Mouse (Mus musculus): Measurements from ENCODE around the gene Gstt2. TPM values are rescaled to one million over a fixed set of nuclear protein-coding genes. Genes with fewer than 3 reads are reported as not detected.

The Gstt2 gene
- 32.8 and 33.9 TPM in 2 replicates for polyA plus RNA-seq (2016; fragmentation: Nextera tagmentation; extraction: Ambion mirVana)

- Histone ChIP-seq H3K4me3 (peak within 1 kb of the TSS; percentile 65), H3K4me2 (peak within 1 kb of the TSS; percentile 86), H3K9ac (peak within 1 kb of the TSS; percentile 78), H3K9me3 (replicated peaks) (no peaks in the 10 kb centered on the region), H3K36me3 (no peaks in the 10 kb centered on the region), H3K4me1 (peaks cover 60% of the 10 kb centered on the region), H3K27me3 (replicated peaks) (peaks cover 24% of the 10 kb centered on the region), H3K27ac (peak within 1 kb of the TSS; percentile 81)
- under 1% methylated on average over 21 of the region's 21 CpGs for WGBS (ENCODE audit: insufficient replicate concordance)
- peak; percentile 85 for ATAC-seq
Measured at GRCm38 (mm10) chr10:75837248-75837759, at the start of gene Gstt2. TSS of gene Gstt2 (minus strand) at chr10:75837424.

GRCm38 (mm10) chr10:75884742-75885141 is 47.5 kb upstream of the Gstt2 start:
- no peak overlapping the region for H3K4me3 ChIP-seq
- H3K27ac ChIP-seq = no peak overlapping the region
- no peak overlapping the region for H3K4me2 ChIP-seq
- no peak overlapping the region for H3K9ac ChIP-seq
- no peaks in the 10 kb centered on the region for H3K9me3 ChIP-seq (replicated peaks)
- no peaks in the 10 kb centered on the region for H3K36me3 ChIP-seq
- H3K4me1 ChIP-seq = peaks cover 10% of the 10 kb centered on the region; the same call in 1 of the 2 replicates
- WGBS (ENCODE audit: insufficient replicate concordance) = 68% methylated on average over 8 of the region's 8 CpGs
- peaks cover 29% of the 10 kb centered on the region for H3K27me3 ChIP-seq (replicated peaks)
- ATAC-seq = no peak

- ATAC-seq = peak; percentile 52; the same call in 1 of the 2 replicates
- Histone ChIP-seq H3K27ac (no peak overlapping the region), H3K27me3 (replicated peaks) (peaks cover 29% of the 10 kb centered on the region), H3K4me3 (no peak overlapping the region), H3K4me2 (peak overlapping the region; percentile 2; the same call in 1 of the 2 replicates), H3K4me1 (peaks cover 6% of the 10 kb centered on the region; the same call in 1 of the 2 replicates), H3K9me3 (replicated peaks) (no peaks in the 10 kb centered on the region), H3K9ac (no peak overlapping the region), H3K36me3 (no peaks in the 10 kb centered on the region)
- 2% methylated on average over 10 of the region's 10 CpGs for WGBS (ENCODE audit: insufficient replicate concordance)
Measured at GRCm38 (mm10) chr10:75883232-75883552, 46.0 kb upstream of the Gstt2 start.

- no peak overlapping the region for H3K9ac ChIP-seq
- no peaks in the 10 kb centered on the region for H3K9me3 ChIP-seq (replicated peaks)
- no peaks in the 10 kb centered on the region for H3K36me3 ChIP-seq
- WGBS (ENCODE audit: insufficient replicate concordance) = 13% methylated on average over 15 of the region's 15 CpGs
- H3K27me3 ChIP-seq (replicated peaks) = peaks cover 29% of the 10 kb centered on the region
- peak overlapping the region; percentile 66 for H3K27ac ChIP-seq
- ATAC-seq = peak; percentile 53
- H3K4me2 ChIP-seq = peak overlapping the region; percentile 2; the same call in 1 of the 2 replicates
- H3K4me1 ChIP-seq = peaks cover 6% of the 10 kb centered on the region; the same call in 1 of the 2 replicates
- H3K4me3 ChIP-seq = no peak overlapping the region
Measured at GRCm38 (mm10) chr10:75882433-75883231, 45.4 kb upstream of the Gstt2 start.

GRCm38 (mm10) chr10:75881578-75882432 is 44.6 kb upstream of the Gstt2 start:
- Histone ChIP-seq H3K27ac (peak overlapping the region; percentile 66), H3K9ac (no peak overlapping the region), H3K4me3 (no peak overlapping the region), H3K27me3 (replicated peaks) (peaks cover 29% of the 10 kb centered on the region), H3K9me3 (replicated peaks) (no peaks in the 10 kb centered on the region), H3K4me1 (peaks cover 6% of the 10 kb centered on the region; the same call in 1 of the 2 replicates), H3K36me3 (no peaks in the 10 kb centered on the region), H3K4me2 (0 out of 2 replicates have a peak overlapping the region, but pooled peaks have one; percentile 2)
- WGBS (ENCODE audit: insufficient replicate concordance) = 30% methylated on average over 20 of the region's 20 CpGs
- ATAC-seq = peak; percentile 49

GRCm38 (mm10) chr10:75880771-75881577 is 43.8 kb upstream of the Gstt2 start:
- Histone ChIP-seq H3K9me3 (replicated peaks) (no peaks in the 10 kb centered on the region), H3K27ac (0 out of 2 replicates have a peak overlapping the region, but pooled peaks have one; percentile 18), H3K9ac (no peak overlapping the region), H3K27me3 (replicated peaks) (peaks cover 30% of the 10 kb centered on the region), H3K36me3 (no peaks in the 10 kb centered on the region), H3K4me1 (peaks cover 6% of the 10 kb centered on the region; the same call in 1 of the 2 replicates), H3K4me3 (no peak overlapping the region), H3K4me2 (no peak overlapping the region)
- WGBS (ENCODE audit: insufficient replicate concordance) = 51% methylated on average over 6 of the region's 6 CpGs
- ATAC-seq = no peak

- no peak overlapping the region for H3K27ac ChIP-seq
- H3K4me1 ChIP-seq = peaks cover 6% of the 10 kb centered on the region; the same call in 1 of the 2 replicates
- no peak for ATAC-seq
- H3K36me3 ChIP-seq = no peaks in the 10 kb centered on the region
- peaks cover 33% of the 10 kb centered on the region for H3K27me3 ChIP-seq (replicated peaks)
- no peak overlapping the region for H3K4me2 ChIP-seq
- H3K9ac ChIP-seq = no peak overlapping the region
- 87% methylated on average over 10 of the region's 10 CpGs for WGBS (ENCODE audit: insufficient replicate concordance)
- no peaks in the 10 kb centered on the region for H3K9me3 ChIP-seq (replicated peaks)
- no peak overlapping the region for H3K4me3 ChIP-seq
Measured at GRCm38 (mm10) chr10:75880351-75880750, 43.1 kb upstream of the Gstt2 start.

- no peaks in the 10 kb centered on the region for H3K36me3 ChIP-seq
- 71% methylated on average over 3 of the region's 3 CpGs for WGBS (ENCODE audit: insufficient replicate concordance)
- no peak for ATAC-seq
Measured at GRCm38 (mm10) chr10:75878836-75879235, 41.6 kb upstream of the Gstt2 start.

GRCm38 (mm10) chr10:75873543-75874170 is 36.4 kb upstream of the Gstt2 start:
- H3K4me1 ChIP-seq = peaks cover 15% of the 10 kb centered on the region
- H3K27ac ChIP-seq = no peak overlapping the region
- H3K9ac ChIP-seq = no peak overlapping the region
- no peaks in the 10 kb centered on the region for H3K36me3 ChIP-seq
- ATAC-seq = no peak
- H3K4me3 ChIP-seq = no peak overlapping the region
- H3K27me3 ChIP-seq (replicated peaks) = 0 out of 2 replicates have a peak, but pooled peaks cover 4% of the 10 kb centered on the region
- 52% methylated on average over 10 of the region's 10 CpGs for WGBS (ENCODE audit: insufficient replicate concordance)
- H3K4me2 ChIP-seq = peak overlapping the region; percentile 73
- H3K9me3 ChIP-seq (replicated peaks) = no peaks in the 10 kb centered on the region

More at GRCm38 (mm10) chr10:75878836-75879235, 41.6 kb upstream of the Gstt2 start:
- Histone ChIP-seq H3K4me2 (no peak overlapping the region), H3K4me1 (peaks cover 6% of the 10 kb centered on the region; the same call in 1 of the 2 replicates), H3K9me3 (replicated peaks) (no peaks in the 10 kb centered on the region), H3K9ac (no peak overlapping the region), H3K4me3 (no peak overlapping the region), H3K27ac (no peak overlapping the region), H3K27me3 (replicated peaks) (peaks cover 28% of the 10 kb centered on the region)

GRCm38 (mm10) chr10:75872915-75873542 is 35.8 kb upstream of the Gstt2 start:
- Histone ChIP-seq H3K4me1 (peaks cover 15% of the 10 kb centered on the region), H3K9me3 (replicated peaks) (no peaks in the 10 kb centered on the region), H3K27me3 (replicated peaks) (peaks cover 4% of the 10 kb centered on the region; the same call in 1 of the 2 replicates), H3K4me2 (peak overlapping the region; percentile 73), H3K27ac (no peak overlapping the region), H3K36me3 (no peaks in the 10 kb centered on the region), H3K9ac (peak overlapping the region; percentile 29), H3K4me3 (peak overlapping the region; percentile 47)
- peak; percentile 84 for ATAC-seq
- 6% methylated on average over 11 of the region's 11 CpGs for WGBS (ENCODE audit: insufficient replicate concordance)
